In the genomic region with DNA sequence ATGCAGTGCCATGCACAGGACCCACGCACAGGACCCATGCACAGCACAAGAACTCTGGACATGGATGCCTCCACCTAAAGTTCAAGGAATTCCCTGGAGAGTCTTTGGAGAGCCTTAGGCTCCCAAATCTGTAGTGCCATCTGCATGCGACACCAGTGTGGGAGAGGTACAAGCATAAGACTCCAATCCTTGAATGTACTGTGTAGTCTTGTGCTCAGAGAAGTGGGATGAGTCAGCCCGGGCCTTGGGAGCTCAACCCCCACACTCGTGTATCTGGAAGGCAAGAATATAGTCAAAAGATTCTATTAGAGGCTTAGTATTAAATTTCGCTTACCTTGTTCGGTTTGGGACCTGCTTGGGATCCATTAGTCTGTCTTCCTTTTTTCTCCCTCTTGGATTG, we compare ENCODE assay signal across 21 mouse cellular contexts. TPM values are rescaled to one million over a fixed set of nuclear protein-coding genes. Genes with fewer than 3 reads are reported as not detected.
DNase-seq lines count a peak whose midpoint lies in the region.
"Had no signal": no experiment of that assay in that cellular context is flagged by ENCODE, and none has a peak within 500 bp of the region (broad histone marks: within the 10 kb centered on the region; RNA-seq: fewer than 3 reads in every experiment).

No protein-coding gene starts in this region.

- intact Hi-C loops in left cerebral cortex, postnatal 4 days (cut with DNase I) = loop anchor here (5.0 kb wide), 1 partner anchor 171 kb away; no protein-coding TSS in a partner anchor

- peak; percentile 17 to 43 for DNase-seq in frontal cortex, postnatal 36 days (ENCODE audit: low spot score in 2 of 2)
- no peak for DNase-seq in frontal cortex, postnatal 10 days (ENCODE audit: low spot score in 2 of 2)
- peak; percentile 27 to 40 for DNase-seq in left cerebral cortex, adult 18-20 months (ENCODE audit: low spot score in 2 of 2)
- no peak for DNase-seq in left cerebral cortex, postnatal 4 days
- DNase-seq in right cerebral cortex, adult 2 months (ENCODE audit: low spot score in 2 of 2) = peak; percentile 31 to 39
- DNase-seq in right cerebral cortex, postnatal 25 days = no peak
- no peak for DNase-seq in adrenal gland, adult 2 months
- DNase-seq: adrenal gland, adult 8-10 months; adrenal gland, postnatal 25 days; B cell, adult 2 months; cerebellum, adult 18-20 months; cerebellum, adult 9-10 months; cerebellum, postnatal 25 days; forebrain, postnatal 0 days; gastrocnemius, postnatal 25 days; heart, adult 18-20 months; heart, postnatal 10 days; heart, postnatal 36 days had no signal

RNA-seq across cellular contexts. Expression of a gene that starts 15.2 kb away (rescaled TPM):
- total RNA-seq in left cerebral cortex, adult 18-20 months (2021) = 10 to 100 TPM; 49.1 to 52.8 TPM
- 10 to 100 TPM; 82.0 to 83.6 TPM for total RNA-seq in left cerebral cortex, postnatal 4 days (2021)
- 1 to 10 TPM; 3.7 to 3.8 TPM for total RNA-seq in adrenal gland, adult 2 months (2021)
- polyA plus RNA-seq in adrenal gland, adult 2 months (2012; rRNA removed) = 0.73 TPM in 2 replicates
- total RNA-seq: CH12.LX; common myeloid progenitor, adult 5-6 weeks had no signal
- polyA plus RNA-seq: G1E had no signal

RNA-seq across cellular contexts. Expression of a gene that starts 21.0 kb away (rescaled TPM):
- total RNA-seq in left cerebral cortex, adult 18-20 months (2021) = 10 to 100 TPM; 28.7 to 29.2 TPM
- total RNA-seq in left cerebral cortex, postnatal 4 days (2021) = 10 to 100 TPM; 22.4 to 28.1 TPM
- 10 to 100 TPM; 22.3 to 27.3 TPM for total RNA-seq in adrenal gland, adult 2 months (2021)
- 1.2 and 1.4 TPM in 2 replicates for polyA plus RNA-seq in adrenal gland, adult 2 months (2012; rRNA removed)

RNA-seq across cellular contexts. Expression of a gene that starts 47.5 kb away (rescaled TPM):
- total RNA-seq in left cerebral cortex, adult 18-20 months (2021) = under 1 TPM; 0.21 to 0.51 TPM
- total RNA-seq in left cerebral cortex, postnatal 4 days (2021) = under 1 TPM; 0.70 to 0.88 TPM
- not detected for total RNA-seq in adrenal gland, adult 2 months (2021)
- polyA plus RNA-seq in adrenal gland, adult 2 months (2012; rRNA removed) = not detected in 2 replicates
- total RNA-seq: CH12.LX; common myeloid progenitor, adult 5-6 weeks; gastrocnemius, postnatal 25 days; heart, adult 18-20 months; heart, postnatal 36 days had no signal
- polyA plus RNA-seq: G1E had no signal

Comparison
In these comparisons a context has a peak if more than half of its experiments do, and no peak if none do; other contexts are left out.
1. DNase-seq: peak in frontal cortex, postnatal 36 days (2 of 2), left cerebral cortex, adult 18-20 months (2 of 2) and right cerebral cortex, adult 2 months (2 of 2); none in frontal cortex, postnatal 10 days (0 of 2), left cerebral cortex, postnatal 4 days (single experiment), right cerebral cortex, postnatal 25 days (single experiment) and adrenal gland, adult 2 months (single experiment).
2. RNA of a gene that starts 15.2 kb away (total RNA-seq): 82.0 to 83.6 TPM in left cerebral cortex, postnatal 4 days and 49.1 to 52.8 TPM in left cerebral cortex, adult 18-20 months; 3.7 to 3.8 TPM in adrenal gland, adult 2 months; every median in the first group is over 10 times any median in the second.